Mouse (Mus musculus): ENCODE measurements around the gene Ybey. TPM values are rescaled to one million over a fixed set of nuclear protein-coding genes. Genes with fewer than 3 reads are reported as not detected.

Ybey gene
- polyA plus RNA-seq, 1 experiment from 2014 or later: 6.9 TPM

- Histone ChIP-seq H3K4me2 (no peak overlapping the region), H3K27ac (ENCODE audit: poor library complexity, severe bottlenecking) (no peak overlapping the region), H3K36me3 (peaks cover 95% of the 10 kb centered on the region), H3K4me3 (no peak overlapping the region), H3K4me1 (replicated peaks) (no peaks in the 10 kb centered on the region), H3K27me3 (replicated peaks) (no peaks in the 10 kb centered on the region), H3K9ac (no peak overlapping the region), H3K9me3 (replicated peaks) (no peaks in the 10 kb centered on the region)
- ATAC-seq (ENCODE audit: insufficient number of reproducible peaks, low FRiP score): no peak
- whole genome bisulfite sequencing: 67% methylated on average over 6 of the region's 6 CpGs
Observed at GRCm38 (mm10) chr10:76481480-76481879, 12.6 kb upstream of the Ybey start.

GRCm38 (mm10) chr10:76480851-76481250 lies 11.9 kb upstream of the Ybey start:
- 93% methylated on average over 13 of the region's 13 CpGs for WGBS
- H3K36me3 ChIP-seq: peaks cover 95% of the 10 kb centered on the region

GRCm38 (mm10) chr10:76473759-76474158 lies 4.8 kb upstream of the Ybey start:
- 86% methylated on average over 5 of the region's 5 CpGs for WGBS
- Histone ChIP-seq H3K4me3 (no peak overlapping the region), H3K36me3 (peaks cover 79% of the 10 kb centered on the region), H3K27ac (ENCODE audit: poor library complexity, severe bottlenecking) (no peak overlapping the region), H3K4me2 (no peak overlapping the region), H3K9ac (no peak overlapping the region), H3K27me3 (replicated peaks) (no peaks in the 10 kb centered on the region), H3K9me3 (replicated peaks) (no peaks in the 10 kb centered on the region), H3K4me1 (replicated peaks) (peaks cover 7% of the 10 kb centered on the region)
- ATAC-seq (ENCODE audit: insufficient number of reproducible peaks, low FRiP score): no peak

More at GRCm38 (mm10) chr10:76480851-76481250, 11.9 kb upstream of the Ybey start:
- H3K4me2 ChIP-seq: no peak overlapping the region
- H3K9me3 ChIP-seq (replicated peaks): no peaks in the 10 kb centered on the region
- H3K9ac ChIP-seq: no peak overlapping the region
- no peaks in the 10 kb centered on the region for H3K4me1 ChIP-seq (replicated peaks)
- ATAC-seq (ENCODE audit: insufficient number of reproducible peaks, low FRiP score): no peak
- H3K4me3 ChIP-seq: no peak overlapping the region
- H3K27me3 ChIP-seq (replicated peaks): no peaks in the 10 kb centered on the region
- no peak overlapping the region for H3K27ac ChIP-seq (ENCODE audit: poor library complexity, severe bottlenecking)

GRCm38 (mm10) chr10:76462721-76463120 lies 6.2 kb downstream of the Ybey start:
- no peak overlapping the region for H3K9ac ChIP-seq
- H3K27ac ChIP-seq (ENCODE audit: poor library complexity, severe bottlenecking): no peak overlapping the region
- H3K4me1 ChIP-seq (replicated peaks): peaks cover 1% of the 10 kb centered on the region
- no peak overlapping the region for H3K4me3 ChIP-seq
- H3K9me3 ChIP-seq (replicated peaks): peaks cover 20% of the 10 kb centered on the region
- H3K4me2 ChIP-seq: no peak overlapping the region
- H3K36me3 ChIP-seq: peaks cover 31% of the 10 kb centered on the region
- no peaks in the 10 kb centered on the region for H3K27me3 ChIP-seq (replicated peaks)
- WGBS: 88% methylated on average over 6 of the region's 6 CpGs
- no peak for ATAC-seq (ENCODE audit: insufficient number of reproducible peaks, low FRiP score)

GRCm38 (mm10) chr10:76462312-76462711 lies 6.6 kb downstream of the Ybey start:
- 82% methylated on average over 7 of the region's 7 CpGs for WGBS
- Histone ChIP-seq H3K36me3 (peaks cover 31% of the 10 kb centered on the region), H3K4me2 (no peak overlapping the region), H3K9me3 (replicated peaks) (peaks cover 20% of the 10 kb centered on the region), H3K27ac (ENCODE audit: poor library complexity, severe bottlenecking) (no peak overlapping the region), H3K4me3 (no peak overlapping the region), H3K9ac (no peak overlapping the region), H3K27me3 (replicated peaks) (no peaks in the 10 kb centered on the region), H3K4me1 (replicated peaks) (no peaks in the 10 kb centered on the region)
- ATAC-seq (ENCODE audit: insufficient number of reproducible peaks, low FRiP score): no peak

GRCm38 (mm10) chr10:76461255-76461654 lies 7.7 kb downstream of the Ybey start:
- WGBS: 78% methylated on average over 1 of the region's 1 CpGs
- no peak for ATAC-seq (ENCODE audit: insufficient number of reproducible peaks, low FRiP score)
- H3K4me1 ChIP-seq (replicated peaks): no peaks in the 10 kb centered on the region

GRCm38 (mm10) chr10:76455289-76455688 lies 13.6 kb downstream of the Ybey start:
- Histone ChIP-seq H3K4me1 (replicated peaks) (no peaks in the 10 kb centered on the region), H3K36me3 (peaks cover 4% of the 10 kb centered on the region; the same call in 1 of the 2 replicates), H3K9ac (no peak overlapping the region), H3K27ac (ENCODE audit: poor library complexity, severe bottlenecking) (no peak overlapping the region), H3K4me2 (no peak overlapping the region), H3K27me3 (replicated peaks) (no peaks in the 10 kb centered on the region), H3K4me3 (no peak overlapping the region), H3K9me3 (replicated peaks) (peaks cover 17% of the 10 kb centered on the region)
- ATAC-seq (ENCODE audit: insufficient number of reproducible peaks, low FRiP score): no peak
- WGBS: 53% methylated on average over 5 of the region's 5 CpGs

More at GRCm38 (mm10) chr10:76461255-76461654, 7.7 kb downstream of the Ybey start:
- H3K27ac ChIP-seq (ENCODE audit: poor library complexity, severe bottlenecking): no peak overlapping the region
- H3K27me3 ChIP-seq (replicated peaks): no peaks in the 10 kb centered on the region
- peaks cover 20% of the 10 kb centered on the region for H3K9me3 ChIP-seq (replicated peaks)
- H3K9ac ChIP-seq: no peak overlapping the region
- H3K4me2 ChIP-seq: no peak overlapping the region
- H3K36me3 ChIP-seq: peaks cover 31% of the 10 kb centered on the region
- H3K4me3 ChIP-seq: no peak overlapping the region

GRCm38 (mm10) chr10:76448851-76449250 lies 20.1 kb downstream of the Ybey start, which contains the start of gene 2610028H24Rik:
Gene 2610028H24Rik (plus strand): TSS chr10:76449081.
- no peaks in the 10 kb centered on the region for H3K27me3 ChIP-seq (replicated peaks)
- 59% methylated on average over 5 of the region's 5 CpGs for WGBS
- ATAC-seq (ENCODE audit: insufficient number of reproducible peaks, low FRiP score): no peak
- no peak within 1 kb of the TSS for H3K27ac ChIP-seq (ENCODE audit: poor library complexity, severe bottlenecking)
- H3K4me2 ChIP-seq: no peak within 1 kb of the TSS
- no peak within 1 kb of the TSS for H3K4me3 ChIP-seq
- H3K9ac ChIP-seq: no peak within 1 kb of the TSS
- H3K4me1 ChIP-seq (replicated peaks): peaks cover 2% of the 10 kb centered on the region
- H3K9me3 ChIP-seq (replicated peaks): no peaks in the 10 kb centered on the region
- H3K36me3 ChIP-seq: no peaks in the 10 kb centered on the region

GRCm38 (mm10) chr10:76447406-76448229 lies 21.3 kb downstream of the Ybey start:
- H3K36me3 ChIP-seq: no peaks in the 10 kb centered on the region
- no peak overlapping the region for H3K4me2 ChIP-seq
- H3K4me3 ChIP-seq: no peak overlapping the region
- 70% methylated on average over 15 of the region's 15 CpGs for WGBS
- ATAC-seq (ENCODE audit: insufficient number of reproducible peaks, low FRiP score): no peak
- no peak overlapping the region for H3K9ac ChIP-seq
- H3K27me3 ChIP-seq (replicated peaks): no peaks in the 10 kb centered on the region
- H3K9me3 ChIP-seq (replicated peaks): no peaks in the 10 kb centered on the region
- H3K27ac ChIP-seq (ENCODE audit: poor library complexity, severe bottlenecking): no peak overlapping the region
- H3K4me1 ChIP-seq (replicated peaks): peaks cover 10% of the 10 kb centered on the region

GRCm38 (mm10) chr10:76445996-76446681 lies 22.8 kb downstream of the Ybey start:
- Histone ChIP-seq H3K9ac (no peak overlapping the region), H3K4me2 (no peak overlapping the region), H3K4me1 (replicated peaks) (peaks cover 16% of the 10 kb centered on the region), H3K36me3 (no peaks in the 10 kb centered on the region), H3K9me3 (replicated peaks) (no peaks in the 10 kb centered on the region), H3K27me3 (replicated peaks) (no peaks in the 10 kb centered on the region), H3K27ac (ENCODE audit: poor library complexity, severe bottlenecking) (no peak overlapping the region), H3K4me3 (no peak overlapping the region)
- 59% methylated on average over 4 of the region's 4 CpGs for WGBS
- ATAC-seq (ENCODE audit: insufficient number of reproducible peaks, low FRiP score): no peak

All from heart, embryonic 12.5 days (tissue).